Mouse (Mus musculus): ENCODE results near the gene Mlana. TPM values are rescaled to one million over a fixed set of nuclear protein-coding genes. Genes with fewer than 3 reads are reported as not detected.

Gene Mlana
- polyA plus RNA-seq, 1 experiment from 2014 or later, result not detected

DNA sequence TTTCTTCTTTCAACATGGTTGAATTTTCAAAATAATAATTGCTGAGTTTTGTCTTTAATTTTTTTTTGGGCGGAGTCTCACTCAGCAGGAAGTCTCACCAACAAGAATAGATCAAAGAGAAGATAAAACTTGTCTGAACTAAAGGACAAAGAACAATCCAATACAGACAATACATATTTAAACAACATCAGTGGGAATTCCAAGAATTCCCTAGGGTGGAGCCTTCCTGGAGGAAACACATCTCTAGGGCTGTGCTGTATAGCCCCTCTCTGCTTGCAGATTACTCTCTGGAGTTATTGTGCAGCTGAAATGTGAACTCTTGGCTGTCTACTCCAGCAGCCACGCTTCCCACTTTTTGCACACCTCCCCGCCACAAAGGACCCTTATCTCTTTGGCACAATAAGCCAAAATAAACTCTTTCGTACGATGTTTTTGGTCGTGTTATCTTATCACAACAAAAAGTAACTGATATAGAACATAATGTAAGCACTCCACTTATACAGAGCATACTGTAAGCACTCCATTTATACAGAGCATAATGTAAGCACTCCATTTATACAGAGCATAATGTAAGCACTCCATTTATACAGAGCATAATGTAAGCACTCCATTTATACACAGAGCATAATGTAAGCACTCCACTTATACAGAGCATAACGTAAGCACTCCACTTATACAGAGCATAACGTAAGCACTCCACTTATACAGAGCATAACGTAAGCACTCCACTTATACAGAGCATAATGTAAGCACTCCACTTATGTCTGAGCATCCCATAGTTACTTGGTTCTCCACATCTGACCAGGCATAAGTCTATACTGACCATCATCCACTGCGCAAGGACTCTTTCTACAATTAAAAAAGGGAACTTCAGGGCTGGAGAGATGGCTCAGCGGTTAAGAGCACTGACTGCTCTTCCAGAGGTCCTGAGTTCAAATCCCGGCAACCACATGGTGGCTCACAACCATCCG lies 17.2 kb upstream of the Mlana start:
- no peak overlapping the region for H3K4me2 ChIP-seq (ENCODE audit: low read length)
- no peaks in the 10 kb centered on the region for H3K27me3 ChIP-seq (ENCODE audit: control insufficient read depth, insufficient read depth, low read length)
- DNase-seq (no peak), ATAC-seq (ENCODE audit: low FRiP score, low TSS enrichment) (no peak)
- H3K9ac ChIP-seq (replicated peaks; ENCODE audit: low read length), result no peak overlapping the region
- no peaks in the 10 kb centered on the region for H3K4me1 ChIP-seq (ENCODE audit: control insufficient read depth, insufficient read depth, low read length)
- 91% methylated on average over 13 of the region's 13 CpGs for WGBS
- H3K9me3 ChIP-seq (ENCODE audit: control insufficient read depth, low read length), result no peaks in the 10 kb centered on the region
- H3K4me3 ChIP-seq (replicated peaks; ENCODE audit: low read depth, low read length), result no peak overlapping the region
- H3K36me3 ChIP-seq (ENCODE audit: control insufficient read depth, insufficient read depth, low read length), result no peaks in the 10 kb centered on the region
- H3K27ac ChIP-seq (replicated peaks; ENCODE audit: low read depth, low read length), result no peak overlapping the region

DNA sequence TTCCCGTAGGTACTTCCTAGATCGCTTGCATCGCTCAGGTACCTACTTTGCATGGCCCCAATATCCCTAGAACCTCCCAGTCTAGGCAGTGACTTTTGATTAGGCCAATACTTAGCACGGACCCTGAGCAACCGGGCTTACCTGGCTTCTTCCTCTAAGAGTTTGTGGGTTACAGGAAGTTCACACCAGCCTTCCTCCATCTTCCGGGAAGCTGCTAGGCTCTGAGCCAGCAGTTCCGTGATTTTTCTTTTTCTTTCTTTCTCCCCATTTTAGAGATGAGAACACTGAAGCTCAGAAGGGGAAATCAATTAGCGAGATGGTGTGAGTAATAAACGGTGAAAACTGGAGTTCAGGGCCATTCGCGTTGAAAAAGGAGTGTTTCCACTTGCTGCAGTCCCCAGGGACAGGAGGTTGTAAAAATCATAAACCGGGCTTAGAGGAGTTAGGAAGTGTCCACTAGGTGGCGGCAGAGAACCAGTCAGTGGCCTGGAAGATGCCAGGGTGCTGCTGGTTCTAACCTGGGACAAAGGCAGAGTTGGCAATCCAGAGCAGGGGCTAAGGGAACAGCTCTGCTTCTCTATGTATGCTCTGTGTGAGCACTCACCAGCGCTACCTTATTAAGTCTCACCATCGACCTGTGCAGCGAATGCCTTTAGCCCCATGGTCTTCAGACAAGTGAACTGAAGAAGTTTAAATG lies 13.6 kb upstream of the Mlana start:
- H3K4me2 ChIP-seq (ENCODE audit: low read length), result no peak overlapping the region
- 51% methylated on average over 16 of the region's 16 CpGs for WGBS
- no peak overlapping the region for H3K27ac ChIP-seq (replicated peaks; ENCODE audit: low read depth, low read length)
- ATAC-seq (ENCODE audit: low FRiP score, low TSS enrichment) (peak; percentile 27; the same call in 1 of the 2 replicates), DNase-seq (peak; percentile 92)
- no peaks in the 10 kb centered on the region for H3K4me1 ChIP-seq (ENCODE audit: control insufficient read depth, insufficient read depth, low read length)
- no peak overlapping the region for H3K9ac ChIP-seq (replicated peaks; ENCODE audit: low read length)
- no peak overlapping the region for H3K4me3 ChIP-seq (replicated peaks; ENCODE audit: low read depth, low read length)
- H3K27me3 ChIP-seq (ENCODE audit: control insufficient read depth, insufficient read depth, low read length), result no peaks in the 10 kb centered on the region
- no peaks in the 10 kb centered on the region for H3K9me3 ChIP-seq (ENCODE audit: control insufficient read depth, low read length)
- H3K36me3 ChIP-seq (ENCODE audit: control insufficient read depth, insufficient read depth, low read length), result no peaks in the 10 kb centered on the region

DNA sequence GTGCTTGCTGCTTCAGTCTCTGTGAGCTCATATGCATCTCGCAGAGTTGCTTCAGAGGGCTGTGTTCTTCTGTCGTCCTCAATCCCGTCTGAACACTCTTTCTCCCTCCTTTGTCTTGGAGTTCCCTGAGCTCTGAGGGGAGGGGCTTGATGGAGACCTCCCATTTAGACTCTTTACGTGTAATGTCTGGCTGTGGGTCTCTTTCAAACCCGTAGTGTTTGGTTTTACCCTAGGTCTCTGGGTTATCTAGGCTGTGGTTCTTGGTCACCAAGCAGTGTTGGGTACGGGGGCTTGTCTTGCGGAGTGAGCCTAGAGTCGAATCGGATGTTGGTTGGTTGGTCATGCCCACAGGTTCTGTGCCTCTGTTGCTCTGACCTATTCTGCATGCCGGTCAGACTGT lies 2.6 kb upstream of the Mlana start:
- 84% methylated on average over 10 of the region's 10 CpGs for WGBS
- DNase-seq, result no peak
- Histone ChIP-seq H3K9me3 (ENCODE audit: control insufficient read depth, low read length) (no peaks in the 10 kb centered on the region), H3K36me3 (ENCODE audit: control insufficient read depth, insufficient read depth, low read length) (no peaks in the 10 kb centered on the region), H3K4me3 (replicated peaks; ENCODE audit: low read depth, low read length) (no peak overlapping the region), H3K4me1 (ENCODE audit: control insufficient read depth, insufficient read depth, low read length) (no peaks in the 10 kb centered on the region), H3K4me2 (ENCODE audit: low read length) (no peak overlapping the region), H3K9ac (replicated peaks; ENCODE audit: low read length) (no peak overlapping the region), H3K27ac (replicated peaks; ENCODE audit: low read depth, low read length) (no peak overlapping the region), H3K27me3 (ENCODE audit: control insufficient read depth, insufficient read depth, low read length) (no peaks in the 10 kb centered on the region)
- no peak for ATAC-seq (ENCODE audit: low FRiP score, low TSS enrichment)

DNA sequence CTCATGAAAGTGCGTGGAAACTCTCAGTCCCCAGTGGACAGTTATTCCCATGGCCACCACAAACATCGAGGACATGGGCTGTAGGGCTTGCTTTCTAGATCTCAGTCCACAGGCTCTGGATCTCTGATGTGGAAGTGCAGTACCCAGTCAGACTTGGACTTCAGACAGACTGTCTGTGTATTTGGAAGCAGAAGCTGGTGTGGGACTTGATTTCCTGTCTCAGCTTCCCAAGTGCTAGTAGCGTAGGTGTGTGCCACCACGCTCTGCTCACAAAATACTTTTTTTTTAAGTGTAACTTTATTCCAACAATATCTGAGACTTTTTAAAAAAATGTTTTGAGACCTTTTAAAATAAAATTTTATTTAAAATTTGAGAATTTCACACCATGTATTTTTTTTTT lies 1.3 kb upstream of the Mlana start:
- H3K4me1 ChIP-seq (ENCODE audit: control insufficient read depth, insufficient read depth, low read length), result no peaks in the 10 kb centered on the region
- H3K4me3 ChIP-seq (replicated peaks; ENCODE audit: low read depth, low read length), result no peak overlapping the region
- no peaks in the 10 kb centered on the region for H3K27me3 ChIP-seq (ENCODE audit: control insufficient read depth, insufficient read depth, low read length)
- 94% methylated on average over 4 of the region's 4 CpGs for WGBS
- H3K27ac ChIP-seq (replicated peaks; ENCODE audit: low read depth, low read length), result no peak overlapping the region
- DNase-seq (no peak), ATAC-seq (ENCODE audit: low FRiP score, low TSS enrichment) (no peak)
- no peaks in the 10 kb centered on the region for H3K36me3 ChIP-seq (ENCODE audit: control insufficient read depth, insufficient read depth, low read length)
- no peak overlapping the region for H3K4me2 ChIP-seq (ENCODE audit: low read length)
- H3K9me3 ChIP-seq (ENCODE audit: control insufficient read depth, low read length), result no peaks in the 10 kb centered on the region
- no peak overlapping the region for H3K9ac ChIP-seq (replicated peaks; ENCODE audit: low read length)

DNA sequence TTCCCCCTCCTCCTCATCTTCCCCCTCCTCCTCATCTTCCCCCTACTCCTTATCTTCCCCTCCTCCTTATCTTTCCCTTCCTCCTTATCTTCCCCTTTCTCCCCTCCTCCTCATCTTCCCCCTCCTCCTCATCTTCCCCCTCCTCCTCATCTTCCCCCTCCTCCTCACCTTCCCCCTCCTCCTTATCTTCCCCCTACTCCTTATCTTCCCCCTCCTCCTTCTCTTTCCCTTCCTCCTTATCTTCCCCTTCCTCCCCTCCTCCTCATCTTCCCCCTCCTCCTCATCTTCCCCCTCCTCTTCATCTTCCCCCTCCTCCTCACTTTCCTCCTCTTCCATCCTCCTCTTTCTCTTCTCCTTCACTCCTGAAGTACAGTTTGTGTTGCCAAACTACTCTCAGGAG lies 784 bp upstream of the Mlana start:
- H3K9ac ChIP-seq (replicated peaks; ENCODE audit: low read length), result no peak overlapping the region
- no peaks in the 10 kb centered on the region for H3K36me3 ChIP-seq (ENCODE audit: control insufficient read depth, insufficient read depth, low read length)
- DNase-seq (no peak), ATAC-seq (ENCODE audit: low FRiP score, low TSS enrichment) (no peak)
- no peak overlapping the region for H3K4me2 ChIP-seq (ENCODE audit: low read length)
- no peaks in the 10 kb centered on the region for H3K27me3 ChIP-seq (ENCODE audit: control insufficient read depth, insufficient read depth, low read length)
- no peaks in the 10 kb centered on the region for H3K4me1 ChIP-seq (ENCODE audit: control insufficient read depth, insufficient read depth, low read length)
- H3K4me3 ChIP-seq (replicated peaks; ENCODE audit: low read depth, low read length), result no peak overlapping the region
- H3K27ac ChIP-seq (replicated peaks; ENCODE audit: low read depth, low read length), result no peak overlapping the region
- no peaks in the 10 kb centered on the region for H3K9me3 ChIP-seq (ENCODE audit: control insufficient read depth, low read length)

DNA sequence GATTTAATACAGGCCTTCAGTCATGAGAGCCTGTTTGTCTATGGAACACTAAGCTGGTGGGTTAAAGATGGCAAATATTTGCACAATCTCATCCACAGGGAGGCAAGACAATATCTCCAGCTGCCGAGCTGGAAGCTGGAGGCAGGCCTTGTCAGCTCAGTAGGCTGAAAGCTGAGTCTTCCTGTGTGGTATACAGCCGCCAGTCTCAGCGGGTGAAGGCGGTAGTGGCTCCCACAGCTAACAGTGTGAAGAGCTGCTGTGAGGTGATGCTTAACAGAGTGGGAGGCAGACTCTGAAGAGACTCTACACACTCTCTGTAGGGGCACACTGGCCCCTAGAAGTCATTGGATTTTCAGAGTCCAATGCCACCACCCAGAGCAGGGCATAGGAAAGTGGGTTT lies 4.1 kb downstream of the Mlana start:
- 66% methylated on average over 4 of the region's 4 CpGs for WGBS
- Histone ChIP-seq H3K4me3 (replicated peaks; ENCODE audit: low read depth, low read length) (no peak overlapping the region), H3K27me3 (ENCODE audit: control insufficient read depth, insufficient read depth, low read length) (no peaks in the 10 kb centered on the region)

DNA sequence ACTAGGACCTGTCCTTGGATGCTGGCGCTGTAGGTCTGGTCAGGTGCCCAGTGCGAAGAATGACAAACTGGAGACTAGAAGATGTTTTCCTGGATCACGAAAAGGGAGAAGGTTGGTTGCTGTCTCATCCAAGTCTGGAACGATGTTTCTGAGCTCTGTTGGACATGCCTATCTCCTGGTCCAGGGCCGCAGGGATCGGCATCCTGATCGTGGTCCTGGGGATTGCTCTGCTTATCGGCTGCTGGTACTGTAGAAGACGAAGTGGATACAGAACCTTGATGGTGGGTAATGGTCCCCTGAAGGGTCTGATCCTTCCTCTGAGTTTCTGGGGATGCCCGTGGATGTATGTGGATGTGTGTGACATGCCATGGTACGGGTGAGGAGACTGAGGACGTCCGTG lies 6.8 kb downstream of the Mlana start:
- Histone ChIP-seq H3K9ac (replicated peaks; ENCODE audit: low read length) (no peak overlapping the region), H3K36me3 (ENCODE audit: control insufficient read depth, insufficient read depth, low read length) (no peaks in the 10 kb centered on the region), H3K27me3 (ENCODE audit: control insufficient read depth, insufficient read depth, low read length) (no peaks in the 10 kb centered on the region), H3K9me3 (ENCODE audit: control insufficient read depth, low read length) (no peaks in the 10 kb centered on the region), H3K4me3 (replicated peaks; ENCODE audit: low read depth, low read length) (no peak overlapping the region), H3K4me1 (ENCODE audit: control insufficient read depth, insufficient read depth, low read length) (no peaks in the 10 kb centered on the region), H3K27ac (replicated peaks; ENCODE audit: low read depth, low read length) (no peak overlapping the region), H3K4me2 (ENCODE audit: low read length) (no peak overlapping the region)
- no peak for ATAC-seq (ENCODE audit: low FRiP score, low TSS enrichment)
- no peak for DNase-seq
- 95% methylated on average over 13 of the region's 13 CpGs for WGBS

More for the DNA sequence above, 4.1 kb downstream of the Mlana start:
- no peaks in the 10 kb centered on the region for H3K9me3 ChIP-seq (ENCODE audit: control insufficient read depth, low read length)
- H3K4me2 ChIP-seq (ENCODE audit: low read length), result no peak overlapping the region
- ATAC-seq (ENCODE audit: low FRiP score, low TSS enrichment), result no peak
- DNase-seq, result no peak
- H3K27ac ChIP-seq (replicated peaks; ENCODE audit: low read depth, low read length), result no peak overlapping the region
- H3K4me1 ChIP-seq (ENCODE audit: control insufficient read depth, insufficient read depth, low read length), result no peaks in the 10 kb centered on the region
- H3K9ac ChIP-seq (replicated peaks; ENCODE audit: low read length), result no peak overlapping the region
- H3K36me3 ChIP-seq (ENCODE audit: control insufficient read depth, insufficient read depth, low read length), result no peaks in the 10 kb centered on the region

DNA sequence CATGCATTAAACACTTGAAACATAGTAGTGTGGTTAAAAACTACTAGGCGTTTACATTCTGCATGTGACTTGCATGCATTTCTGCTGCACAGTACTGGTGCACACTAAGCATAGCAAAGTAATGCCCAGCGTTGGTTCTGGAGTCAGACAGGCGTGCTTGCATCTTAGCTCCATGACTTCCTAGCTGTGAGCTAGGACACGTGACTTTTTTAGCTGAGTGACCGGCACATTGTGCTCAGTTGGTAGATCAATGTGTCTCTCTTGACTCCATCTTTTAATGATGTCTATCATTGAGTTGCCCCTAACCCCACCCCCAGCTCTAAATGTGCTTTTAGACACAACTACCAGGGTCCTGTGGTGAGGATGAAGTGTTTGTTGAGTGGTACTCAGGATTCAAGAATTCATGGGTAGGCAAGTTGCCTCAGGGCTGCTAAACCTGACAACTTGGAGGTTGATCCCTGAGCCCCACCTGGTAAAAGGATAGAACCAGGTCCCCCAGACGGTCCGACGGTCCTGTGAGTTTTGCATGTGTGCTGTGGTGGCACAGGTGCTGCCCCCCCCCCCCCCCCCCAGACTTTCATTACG lies 9.8 kb downstream of the Mlana start:
- no peak for ATAC-seq (ENCODE audit: low FRiP score, low TSS enrichment)
- no peaks in the 10 kb centered on the region for H3K27me3 ChIP-seq (ENCODE audit: control insufficient read depth, insufficient read depth, low read length)
- no peak overlapping the region for H3K4me3 ChIP-seq (replicated peaks; ENCODE audit: low read depth, low read length)
- no peaks in the 10 kb centered on the region for H3K36me3 ChIP-seq (ENCODE audit: control insufficient read depth, insufficient read depth, low read length)
- no peak overlapping the region for H3K9ac ChIP-seq (replicated peaks; ENCODE audit: low read length)
- H3K4me1 ChIP-seq (ENCODE audit: control insufficient read depth, insufficient read depth, low read length), result no peaks in the 10 kb centered on the region
- DNase-seq, result no peak
- no peak overlapping the region for H3K27ac ChIP-seq (replicated peaks; ENCODE audit: low read depth, low read length)
- no peaks in the 10 kb centered on the region for H3K9me3 ChIP-seq (ENCODE audit: control insufficient read depth, low read length)
- 91% methylated on average over 9 of the region's 9 CpGs for WGBS
- no peak overlapping the region for H3K4me2 ChIP-seq (ENCODE audit: low read length)

All from midbrain, embryonic 14.5 days (tissue).